Mouse (Mus musculus) limb, embryonic 14.5 days (tissue): ENCODE results near the gene Olfr877. TPM values are rescaled to one million over a fixed set of nuclear protein-coding genes. Genes with fewer than 3 reads are reported as not detected.
A peak's percentile ranks its signal among the peaks of the same experiment; 100 is the strongest.

Source experiments
- ATAC-seq: fragments of 200-750 bp; cut with Nextera tagmentation; 2 replicates; pipeline ENCODE4 v1.8.0; 2017; ENCODE audit warnings: low read depth, moderate number of reproducible peaks, moderate TSS enrichment; ENCODE audit not compliant: low FRiP score
- DNase-seq: peaks from one replicate; pipeline ENCODE4 v3.0.0-alpha.2; 2015; ENCODE audit warnings: low spot score
- H3K27ac ChIP-seq: fragments of 300-500 bp; sonication (generic); replicated peaks from 2 replicates; pipeline ENCODE4 v1.5.1; 2014; ENCODE audit warnings: low read depth, mild to moderate bottlenecking, low read length, moderate library complexity, mixed read lengths
- H3K27me3 ChIP-seq: fragments of 300-500 bp; sonication (generic); 2 replicates; pipeline ENCODE4 v1.6.1; 2014; ENCODE audit warnings: low read length, mixed read lengths; ENCODE audit not compliant: control insufficient read depth, insufficient read depth
- H3K36me3 ChIP-seq: fragments of 300-500 bp; sonication (generic); 2 replicates; pipeline ENCODE4 v1.6.1; 2014; ENCODE audit warnings: mild to moderate bottlenecking, low read length, moderate library complexity, mixed read lengths; ENCODE audit not compliant: control insufficient read depth, insufficient read depth
- H3K4me1 ChIP-seq: fragments of 300-500 bp; sonication (generic); 2 replicates; pipeline ENCODE4 v1.6.1; 2014; ENCODE audit warnings: antibody characterized with exemption, low read length, mixed read lengths; ENCODE audit not compliant: control insufficient read depth, insufficient read depth
- H3K4me2 ChIP-seq: fragments of 300-500 bp; sonication (generic); replicated peaks from 2 replicates; pipeline ENCODE4 v1.6.1; 2014; ENCODE audit warnings: low read depth, mild to moderate bottlenecking, low read length, moderate library complexity; ENCODE audit not compliant: severe bottlenecking
- H3K4me3 ChIP-seq: fragments of 300-500 bp; sonication (generic); replicated peaks from 2 replicates; pipeline ENCODE4 v1.5.1; 2014; ENCODE audit warnings: low read length
- H3K9ac ChIP-seq: fragments of 300-500 bp; sonication (generic); 2 replicates; pipeline ENCODE4 v1.6.1; 2014; ENCODE audit warnings: mild to moderate bottlenecking, low read depth, low read length, moderate library complexity; ENCODE audit not compliant: severe bottlenecking
- H3K9me3 ChIP-seq: fragments of 300-500 bp; sonication (generic); 2 replicates; pipeline ENCODE4 v1.6.1; 2016; ENCODE audit warnings: low read length; ENCODE audit not compliant: control insufficient read depth
- POLR2A ChIP-seq: fragments of 200-500 bp; IDR thresholded peaks from 2 replicates; pipeline ENCODE4 v1.8.0; 2012; ENCODE audit warnings: inconsistent platforms, mild to moderate bottlenecking, moderate library complexity, borderline replicate concordance; ENCODE audit not compliant: insufficient read depth, insufficient read length; ENCODE audit errors: extremely low read depth
- WGBS: fragments of 180-500 bp; shearing (Covaris S2); extraction: QIAGEN DNeasy Blood & Tissue Kit; methylation state at CpG from one replicate; pipeline ENCODE4 v1.1.7; 2014; 5-methylcytosine and 5-hydroxymethylcytosine counted together
- polyA plus RNA-seq, 2 experiments: library from polyadenylated mRNA; depleted of rRNA in 1 of 2; stranded (reverse) in 1 of 2; unstranded in 1 of 2; fragments of >200 nt; fragmentation: Nextera tagmentation in 1 of 2; extraction: Ambion mirVana in 1 of 2; gene quantifications; 2 replicates each; pipeline versions ENCODE4 v1.2.1 to v1.2.3; 2012 to 2014

Olfr877 gene
- polyA plus RNA-seq (2012; rRNA removed) (not detected in 2 replicates), polyA plus RNA-seq (2014; fragmentation: Nextera tagmentation; extraction: Ambion mirVana) (not detected in 2 replicates)

DNA sequence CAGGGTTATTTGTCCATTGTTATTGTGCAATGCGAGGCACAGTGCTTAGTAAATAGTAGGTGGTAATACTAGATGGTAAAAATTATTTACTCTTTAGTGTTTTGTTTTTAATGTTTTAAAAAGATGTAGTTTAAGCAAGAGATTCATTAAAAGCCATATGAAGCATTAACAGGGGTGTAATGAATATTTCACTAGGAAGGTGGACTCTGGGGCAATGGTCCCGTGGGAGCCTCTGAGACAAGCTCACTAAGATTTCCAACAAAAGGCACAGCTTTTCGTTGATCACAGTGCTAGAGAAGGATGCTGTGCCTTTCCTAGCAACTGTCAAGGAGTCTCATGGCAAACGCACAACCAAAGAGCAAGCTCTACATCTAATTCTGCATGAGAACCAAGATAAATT is at the start of gene Olfr877:
TSS of gene Olfr877 (plus strand) at position 301 of the 400 bp plus-strand sequence.
- no peaks in the 10 kb centered on the region for H3K4me1 ChIP-seq
- no peaks in the 10 kb centered on the region for H3K27me3 ChIP-seq
- ATAC-seq (no peak), DNase-seq (no peak)
- TF ChIP-seq POLR2A, result no peak
- H3K9me3 ChIP-seq, result no peaks in the 10 kb centered on the region
- WGBS, result 73% methylated on average over 4 of the region's 4 CpGs
- H3K4me3 ChIP-seq, result no peak within 1 kb of the TSS
- H3K9ac ChIP-seq, result no peak within 1 kb of the TSS
- H3K36me3 ChIP-seq, result no peaks in the 10 kb centered on the region
- no peak within 1 kb of the TSS for H3K27ac ChIP-seq
- no peak within 1 kb of the TSS for H3K4me2 ChIP-seq

GRCm38 (mm10) chr9:37807235-37807634 is 46.8 kb upstream of the Olfr877 start:
- Histone ChIP-seq H3K36me3 (no peaks in the 10 kb centered on the region), H3K4me2 (no peak overlapping the region), H3K27me3 (no peaks in the 10 kb centered on the region), H3K27ac (no peak overlapping the region), H3K4me1 (no peaks in the 10 kb centered on the region), H3K4me3 (no peak overlapping the region), H3K9ac (no peak overlapping the region), H3K9me3 (no peaks in the 10 kb centered on the region)
- no peak for TF ChIP-seq POLR2A
- no peak for ATAC-seq
- no peak for DNase-seq

DNA sequence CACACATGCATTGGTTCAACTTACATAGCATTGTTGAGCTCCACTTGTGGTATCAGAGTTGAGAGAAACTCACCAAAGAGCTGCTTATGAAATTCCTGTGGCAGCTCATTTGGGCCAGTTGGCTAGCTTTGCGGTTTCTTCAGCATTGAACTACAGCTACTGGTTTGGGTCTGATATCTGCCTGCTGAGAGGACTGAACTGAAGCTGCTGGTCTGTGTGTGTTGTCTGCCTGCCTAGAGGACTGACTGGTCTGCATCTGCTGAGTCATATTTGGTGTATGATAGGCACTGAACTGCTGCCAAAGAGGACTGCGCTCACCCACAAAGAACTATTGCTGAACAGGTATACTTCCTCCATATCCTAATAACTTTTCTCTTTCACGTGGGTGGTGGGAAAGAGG is 45.6 kb upstream of the Olfr877 start:
- H3K9ac ChIP-seq, result no peak overlapping the region
- no peak for TF ChIP-seq POLR2A
- 88% methylated on average over 3 of the region's 3 CpGs for WGBS

GRCm38 (mm10) chr9:37808976-37809375 is 45.1 kb upstream of the Olfr877 start:
- TF ChIP-seq POLR2A, result no peak
- Histone ChIP-seq H3K4me1 (no peaks in the 10 kb centered on the region), H3K27me3 (no peaks in the 10 kb centered on the region), H3K4me2 (no peak overlapping the region), H3K9ac (no peak overlapping the region), H3K36me3 (no peaks in the 10 kb centered on the region), H3K27ac (no peak overlapping the region), H3K9me3 (no peaks in the 10 kb centered on the region), H3K4me3 (no peak overlapping the region)
- ATAC-seq (no peak), DNase-seq (peak; percentile 5)
- WGBS, result 79% methylated on average over 2 of the region's 2 CpGs

More for the DNA sequence above, 45.6 kb upstream of the Olfr877 start:
- DNase-seq (no peak), ATAC-seq (no peak)
- no peak overlapping the region for H3K4me2 ChIP-seq
- H3K4me3 ChIP-seq, result no peak overlapping the region
- no peaks in the 10 kb centered on the region for H3K4me1 ChIP-seq
- no peaks in the 10 kb centered on the region for H3K27me3 ChIP-seq
- no peaks in the 10 kb centered on the region for H3K9me3 ChIP-seq
- H3K27ac ChIP-seq, result no peak overlapping the region
- no peaks in the 10 kb centered on the region for H3K36me3 ChIP-seq

- ATAC-seq (no peak), DNase-seq (no peak)
- WGBS, result 92% methylated on average over 3 of the region's 3 CpGs
- Histone ChIP-seq H3K4me1 (no peaks in the 10 kb centered on the region), H3K36me3 (no peaks in the 10 kb centered on the region), H3K9me3 (no peaks in the 10 kb centered on the region), H3K9ac (no peak overlapping the region), H3K4me2 (no peak overlapping the region), H3K27ac (no peak overlapping the region), H3K27me3 (no peaks in the 10 kb centered on the region), H3K4me3 (no peak overlapping the region)
- no peak for TF ChIP-seq POLR2A
These were observed 39.4 kb upstream of the Olfr877 start for GRCm38 (mm10) chr9:37814696-37815095.

- H3K4me3 ChIP-seq, result no peak overlapping the region
- no peak overlapping the region for H3K9ac ChIP-seq
- H3K27me3 ChIP-seq, result no peaks in the 10 kb centered on the region
- no peak for TF ChIP-seq POLR2A
- no peaks in the 10 kb centered on the region for H3K9me3 ChIP-seq
- H3K4me2 ChIP-seq, result no peak overlapping the region
- H3K27ac ChIP-seq, result no peak overlapping the region
- H3K36me3 ChIP-seq, result no peaks in the 10 kb centered on the region
- ATAC-seq (no peak), DNase-seq (no peak)
- H3K4me1 ChIP-seq, result no peaks in the 10 kb centered on the region
These were observed 24.2 kb upstream of the Olfr877 start for GRCm38 (mm10) chr9:37829881-37830280.
